Mouse (Mus musculus) midbrain, embryonic 11.5 days (tissue): ENCODE results near the gene Gpr146. TPM values are rescaled to one million over a fixed set of nuclear protein-coding genes. Genes with fewer than 3 reads are reported as not detected.

Experiments used
- ATAC-seq: fragments of 200-750 bp; cut with Nextera tagmentation; 2 replicates; pipeline ENCODE4 v1.8.0; 2017; ENCODE audit warnings: moderate TSS enrichment, moderate library complexity; ENCODE audit not compliant: low FRiP score
- DNase-seq: peaks from one replicate; pipeline ENCODE4 v3.0.0; 2015; ENCODE audit warnings: low spot score; ENCODE audit errors: missing footprints
- H3K27ac ChIP-seq: fragments of 300-500 bp; sonication (generic); 2 replicates; pipeline ENCODE4 v1.5.1; 2014; ENCODE audit warnings: low read depth, low read length
- H3K27me3 ChIP-seq: fragments of 300-500 bp; sonication (generic); 2 replicates; pipeline ENCODE4 v1.6.1; 2014; ENCODE audit warnings: mild to moderate bottlenecking, low read length, moderate library complexity, mixed read lengths; ENCODE audit not compliant: control insufficient read depth, insufficient read depth
- H3K36me3 ChIP-seq: fragments of 300-500 bp; sonication (generic); 2 replicates; pipeline ENCODE4 v1.6.1; 2014; ENCODE audit warnings: mild to moderate bottlenecking, low read length, moderate library complexity, mixed read lengths; ENCODE audit not compliant: control insufficient read depth, insufficient read depth
- H3K4me1 ChIP-seq: fragments of 300-500 bp; sonication (generic); 2 replicates; pipeline ENCODE4 v1.6.1; 2014; ENCODE audit warnings: low read length; ENCODE audit not compliant: control insufficient read depth, insufficient read depth
- H3K4me2 ChIP-seq: fragments of 300-500 bp; sonication (generic); 2 replicates; pipeline ENCODE4 v1.6.1; 2014; ENCODE audit warnings: mild to moderate bottlenecking, moderate library complexity
- H3K4me3 ChIP-seq: fragments of 300-500 bp; sonication (generic); 2 replicates; pipeline ENCODE4 v1.5.1; 2014; ENCODE audit warnings: low read depth, low read length
- H3K9ac ChIP-seq: fragments of 300-500 bp; sonication (generic); 2 replicates; pipeline ENCODE4 v1.6.1; 2014; ENCODE audit warnings: low read length
- H3K9me3 ChIP-seq: fragments of 300-500 bp; sonication (generic); 2 replicates; pipeline ENCODE4 v1.6.1; 2016; ENCODE audit warnings: low read length; ENCODE audit not compliant: control insufficient read depth
- WGBS: fragments of 180-500 bp; shearing (Covaris S2); extraction: QIAGEN DNeasy Blood & Tissue Kit; methylation state at CpG from one replicate; pipeline ENCODE4 v1.1.7; 2014; 5-methylcytosine and 5-hydroxymethylcytosine counted together
- polyA plus RNA-seq: library from polyadenylated mRNA; unstranded; fragments of >200 nt; fragmentation: Nextera tagmentation; extraction: Ambion mirVana; gene quantifications from 2 replicates; pipeline ENCODE4 v1.2.1, GENCODE M21; 2014

Gene Gpr146
- polyA plus RNA-seq, 1 experiment from 2014 or later = 1.5 TPM

- H3K27me3 ChIP-seq = no peaks in the 10 kb centered on the region
- H3K4me3 ChIP-seq = no peak overlapping the region
- H3K27ac ChIP-seq = no peak overlapping the region
- DNase-seq = no peak
- WGBS = 91% methylated on average over 3 of the region's 3 CpGs
- no peak for ATAC-seq
- H3K4me1 ChIP-seq = no peaks in the 10 kb centered on the region
- H3K9ac ChIP-seq = no peak overlapping the region
- no peak overlapping the region for H3K4me2 ChIP-seq
- H3K36me3 ChIP-seq = peaks cover 15% of the 10 kb centered on the region
- no peaks in the 10 kb centered on the region for H3K9me3 ChIP-seq
These were observed 39.1 kb upstream of the Gpr146 start for GRCm38 (mm10) chr5:139338403-139338802.

GRCm38 (mm10) chr5:139338891-139339290 lies 38.6 kb upstream of the Gpr146 start:
- peaks cover 1% of the 10 kb centered on the region; the same call in 1 of the 2 replicates for H3K4me1 ChIP-seq
- ATAC-seq (no peak), DNase-seq (no peak)
- no peaks in the 10 kb centered on the region for H3K27me3 ChIP-seq
- H3K9ac ChIP-seq = no peak overlapping the region
- WGBS = 80% methylated on average over 11 of the region's 11 CpGs
- no peak overlapping the region for H3K4me2 ChIP-seq
- H3K4me3 ChIP-seq = no peak overlapping the region
- H3K27ac ChIP-seq = no peak overlapping the region
- H3K9me3 ChIP-seq = no peaks in the 10 kb centered on the region
- peaks cover 15% of the 10 kb centered on the region for H3K36me3 ChIP-seq

- Histone ChIP-seq H3K4me1 (peaks cover 2% of the 10 kb centered on the region), H3K27me3 (no peaks in the 10 kb centered on the region), H3K27ac (no peak overlapping the region), H3K9ac (peak overlapping the region; percentile 83), H3K4me2 (peak overlapping the region; percentile 88), H3K36me3 (peaks cover 4% of the 10 kb centered on the region), H3K4me3 (peak overlapping the region; percentile 61), H3K9me3 (no peaks in the 10 kb centered on the region)
- WGBS = 6% methylated on average over 12 of the region's 12 CpGs
- DNase-seq (peak; percentile 99), ATAC-seq (peak; percentile 76)
These were observed 33.3 kb upstream of the Gpr146 start for GRCm38 (mm10) chr5:139344021-139344686.

- Histone ChIP-seq H3K27ac (peak overlapping the region; percentile 40; the same call in 1 of the 2 replicates), H3K27me3 (no peaks in the 10 kb centered on the region), H3K9ac (peak overlapping the region; percentile 83), H3K4me3 (peak overlapping the region; percentile 61), H3K4me1 (peaks cover 2% of the 10 kb centered on the region), H3K4me2 (peak overlapping the region; percentile 88), H3K36me3 (peaks cover 4% of the 10 kb centered on the region), H3K9me3 (no peaks in the 10 kb centered on the region)
- ATAC-seq = peak; percentile 94
- peak; percentile 100 for DNase-seq
- under 1% methylated on average over 33 of the region's 33 CpGs for WGBS
These were observed 32.7 kb upstream of the Gpr146 start for GRCm38 (mm10) chr5:139344687-139345363.

GRCm38 (mm10) chr5:139345364-139345714 lies 32.2 kb upstream of the Gpr146 start:
- peak overlapping the region; percentile 83 for H3K9ac ChIP-seq
- no peak; the same call in 1 of the 2 replicates for ATAC-seq

GRCm38 (mm10) chr5:139347225-139347624 lies 30.3 kb upstream of the Gpr146 start:
- no peak overlapping the region for H3K4me3 ChIP-seq
- ATAC-seq (no peak), DNase-seq (no peak)
- H3K9me3 ChIP-seq = no peaks in the 10 kb centered on the region
- no peak overlapping the region for H3K9ac ChIP-seq
- H3K4me1 ChIP-seq = peaks cover 2% of the 10 kb centered on the region
- H3K27ac ChIP-seq = no peak overlapping the region
- no peaks in the 10 kb centered on the region for H3K27me3 ChIP-seq
- 48% methylated on average over 1 of the region's 1 CpGs for WGBS
- H3K36me3 ChIP-seq = no peaks in the 10 kb centered on the region; the same call in 1 of the 2 replicates
- H3K4me2 ChIP-seq = no peak overlapping the region

More at GRCm38 (mm10) chr5:139345364-139345714, 32.2 kb upstream of the Gpr146 start:
- no peaks in the 10 kb centered on the region for H3K9me3 ChIP-seq
- no peak overlapping the region for H3K27ac ChIP-seq
- H3K27me3 ChIP-seq = no peaks in the 10 kb centered on the region
- no peak for DNase-seq
- peak overlapping the region; percentile 61 for H3K4me3 ChIP-seq
- H3K36me3 ChIP-seq = peaks cover 4% of the 10 kb centered on the region
- WGBS = 9% methylated on average over 5 of the region's 5 CpGs
- peaks cover 2% of the 10 kb centered on the region for H3K4me1 ChIP-seq
- peak overlapping the region; percentile 88 for H3K4me2 ChIP-seq

- Histone ChIP-seq H3K9ac (no peak overlapping the region), H3K27me3 (no peaks in the 10 kb centered on the region), H3K36me3 (no peaks in the 10 kb centered on the region), H3K4me3 (no peak overlapping the region), H3K9me3 (no peaks in the 10 kb centered on the region), H3K4me1 (no peaks in the 10 kb centered on the region; the same call in 1 of the 2 replicates), H3K27ac (no peak overlapping the region), H3K4me2 (no peak overlapping the region)
- WGBS = 80% methylated on average over 6 of the region's 6 CpGs
- no peak for DNase-seq
- no peak for ATAC-seq
These were observed 27.8 kb upstream of the Gpr146 start for GRCm38 (mm10) chr5:139349713-139350112.

GRCm38 (mm10) chr5:139351134-139351533 lies 26.4 kb upstream of the Gpr146 start, which contains the start of gene Cox19:
TSS of gene Cox19 (minus strand) at chr5:139351418.
- Histone ChIP-seq H3K4me2 (no peak within 1 kb of the TSS), H3K27ac (no peak within 1 kb of the TSS)

GRCm38 (mm10) chr5:139351628-139352027 lies 25.9 kb upstream of the Gpr146 start:
- Histone ChIP-seq H3K27ac (no peak overlapping the region), H3K4me3 (no peak overlapping the region)
- 25% methylated on average over 8 of the region's 8 CpGs for WGBS

More at GRCm38 (mm10) chr5:139351134-139351533, 26.4 kb upstream of the Gpr146 start, which contains the start of gene Cox19:
- Histone ChIP-seq H3K9me3 (no peaks in the 10 kb centered on the region), H3K4me3 (no peak within 1 kb of the TSS), H3K9ac (no peak within 1 kb of the TSS), H3K36me3 (no peaks in the 10 kb centered on the region), H3K4me1 (no peaks in the 10 kb centered on the region), H3K27me3 (no peaks in the 10 kb centered on the region)
- 61% methylated on average over 5 of the region's 5 CpGs for WGBS
- ATAC-seq (no peak), DNase-seq (no peak)

More at GRCm38 (mm10) chr5:139351628-139352027, 25.9 kb upstream of the Gpr146 start:
- no peaks in the 10 kb centered on the region for H3K27me3 ChIP-seq
- H3K9ac ChIP-seq = no peak overlapping the region
- DNase-seq = no peak
- no peaks in the 10 kb centered on the region for H3K36me3 ChIP-seq
- no peak for ATAC-seq
- H3K4me2 ChIP-seq = no peak overlapping the region
- H3K9me3 ChIP-seq = no peaks in the 10 kb centered on the region
- H3K4me1 ChIP-seq = no peaks in the 10 kb centered on the region
